Mouse (Mus musculus) lung, postnatal 14 days (tissue): ENCODE data around the gene Os9.
A peak's percentile ranks its signal among the peaks of the same experiment; 100 is the strongest.
"Not testable (repeated sequence)": the region's sequence is repeated elsewhere in the genome, so short reads cannot be mapped to it uniquely, and the experiment has no call there.

ENCODE experiments used
- DNase-seq: peaks from one replicate; pipeline ENCODE4 v3.0.0; 2021

The Os9 gene

GRCm38 (mm10) chr10:127144536-127144935 is 23.6 kb upstream of the Os9 start:
- DNase-seq: no peak

- DNase-seq: no peak
Measured at GRCm38 (mm10) chr10:127143228-127143627, 22.3 kb upstream of the Os9 start.

- DNase-seq: no peak
Measured at GRCm38 (mm10) chr10:127141500-127141899, 20.6 kb upstream of the Os9 start.

GRCm38 (mm10) chr10:127140971-127141370 is 20.0 kb upstream of the Os9 start:
- no peak for DNase-seq

GRCm38 (mm10) chr10:127138328-127139141 is 17.6 kb upstream of the Os9 start:
- DNase-seq: no peak

- no peak for DNase-seq
Measured at GRCm38 (mm10) chr10:127137896-127138295, 17.0 kb upstream of the Os9 start.

GRCm38 (mm10) chr10:127136510-127136909 is 15.6 kb upstream of the Os9 start:
- DNase-seq: no peak

GRCm38 (mm10) chr10:127135118-127135836 is 14.3 kb upstream of the Os9 start:
- no peak for DNase-seq

- not testable (repeated sequence) for DNase-seq
Measured at GRCm38 (mm10) chr10:127134394-127135035, 13.6 kb upstream of the Os9 start.

GRCm38 (mm10) chr10:127132469-127132868 is 11.5 kb upstream of the Os9 start:
- DNase-seq: no peak

- no peak for DNase-seq
Measured at GRCm38 (mm10) chr10:127129431-127129830, 8.5 kb upstream of the Os9 start.

- DNase-seq: no peak
Measured at GRCm38 (mm10) chr10:127127711-127128279, 6.9 kb upstream of the Os9 start.

GRCm38 (mm10) chr10:127126579-127126978 is 5.6 kb upstream of the Os9 start:
- DNase-seq: no peak

- DNase-seq: peak; percentile 36
Measured at GRCm38 (mm10) chr10:127125210-127126001, 4.5 kb upstream of the Os9 start.

- DNase-seq: peak; percentile 78
Measured at GRCm38 (mm10) chr10:127123436-127123805, 2.5 kb upstream of the Os9 start.

- DNase-seq: no peak
Measured at GRCm38 (mm10) chr10:127122784-127123435, 2.0 kb upstream of the Os9 start.

- no peak for DNase-seq
Measured at GRCm38 (mm10) chr10:127122018-127122417, 1.1 kb upstream of the Os9 start.

GRCm38 (mm10) chr10:127120301-127121065 is 448 bp downstream of the Os9 start:
- no peak for DNase-seq

- DNase-seq: no peak
Measured at GRCm38 (mm10) chr10:127119229-127119628, 1.7 kb downstream of the Os9 start.

- DNase-seq: no peak
Measured at GRCm38 (mm10) chr10:127118470-127118869, 2.5 kb downstream of the Os9 start.

- no peak for DNase-seq
Measured at GRCm38 (mm10) chr10:127115068-127115467, 5.9 kb downstream of the Os9 start.
